20 mouse cellular contexts compared by ENCODE assay signal in the genomic region with DNA sequence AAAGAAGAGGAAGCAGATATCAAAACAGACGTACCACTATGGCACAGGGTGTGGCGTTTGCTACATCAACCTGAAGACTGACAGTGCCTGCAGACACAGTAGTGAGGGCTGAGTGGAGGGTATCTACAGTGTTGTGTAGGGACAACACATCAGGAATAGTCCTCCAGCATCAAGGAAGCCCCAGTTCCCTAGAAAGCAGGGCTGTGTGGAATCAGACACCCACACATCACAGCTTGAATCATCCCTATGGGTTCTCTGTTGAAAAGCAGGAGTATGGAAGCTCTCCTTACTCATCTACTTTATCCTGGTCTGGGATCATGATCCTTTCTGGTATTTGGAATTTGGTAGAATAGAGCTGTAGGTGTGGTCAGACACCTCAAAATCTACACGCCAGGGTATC.
DNase-seq lines count a peak whose midpoint lies in the region; ATAC-seq lines count a peak whose summit lies in the region.
"Had no signal": no experiment of that assay in that cellular context is flagged by ENCODE, and none has a peak within 500 bp of the region (broad histone marks: within the 10 kb centered on the region; RNA-seq: fewer than 3 reads in every experiment).

No protein-coding gene starts in this region.

- ATAC-seq in frontal cortex, adult (ENCODE audit: low TSS enrichment): peak; percentile 92
- ATAC-seq: activated CD4-positive, CD25-positive, alpha-beta regulatory T cell, adult 4 months; CD4-positive, CD25-positive, alpha-beta regulatory T cell, adult 4 months; forebrain, embryonic 13.5 days; forebrain, embryonic 15.5 days; forebrain, postnatal 0 days; Patski had no signal

- no peak for DNase-seq in frontal cortex, postnatal 10 days (ENCODE audit: low spot score in 2 of 2)
- peak; percentile 29 to 49 for DNase-seq in left cerebral cortex, postnatal 14 days (ENCODE audit: low spot score in 2 of 2)
- no peak for DNase-seq in left cerebral cortex, postnatal 4 days
- DNase-seq in right cerebral cortex, adult 18-20 months: peak; percentile 53
- DNase-seq in right cerebral cortex, postnatal 14 days: no peak
- DNase-seq: adrenal gland, adult 8-10 months; adrenal gland, postnatal 25 days; B cell, adult 2 months; cerebellum, adult 11-12 months; cerebellum, adult 2 months; cerebellum, adult 9-10 months; cerebellum, postnatal 10 days; cerebellum, postnatal 25 days; forebrain, postnatal 0 days had no signal

- intact Hi-C loops in left cerebral cortex, postnatal 14 days (cut with DNase I): no loop called here
- intact Hi-C loops in left cerebral cortex, postnatal 4 days (cut with DNase I): no loop called here

Comparison
In these comparisons a context has a peak if more than half of its experiments do, and no peak if none do; other contexts are left out.
1. DNase-seq: peak in left cerebral cortex, postnatal 14 days (2 of 2) and right cerebral cortex, adult 18-20 months (single experiment); none in frontal cortex, postnatal 10 days (0 of 2), left cerebral cortex, postnatal 4 days (single experiment) and right cerebral cortex, postnatal 14 days (single experiment).